Mouse (Mus musculus): ENCODE results near the gene Ankrd13d.

Ankrd13d gene

DNA sequence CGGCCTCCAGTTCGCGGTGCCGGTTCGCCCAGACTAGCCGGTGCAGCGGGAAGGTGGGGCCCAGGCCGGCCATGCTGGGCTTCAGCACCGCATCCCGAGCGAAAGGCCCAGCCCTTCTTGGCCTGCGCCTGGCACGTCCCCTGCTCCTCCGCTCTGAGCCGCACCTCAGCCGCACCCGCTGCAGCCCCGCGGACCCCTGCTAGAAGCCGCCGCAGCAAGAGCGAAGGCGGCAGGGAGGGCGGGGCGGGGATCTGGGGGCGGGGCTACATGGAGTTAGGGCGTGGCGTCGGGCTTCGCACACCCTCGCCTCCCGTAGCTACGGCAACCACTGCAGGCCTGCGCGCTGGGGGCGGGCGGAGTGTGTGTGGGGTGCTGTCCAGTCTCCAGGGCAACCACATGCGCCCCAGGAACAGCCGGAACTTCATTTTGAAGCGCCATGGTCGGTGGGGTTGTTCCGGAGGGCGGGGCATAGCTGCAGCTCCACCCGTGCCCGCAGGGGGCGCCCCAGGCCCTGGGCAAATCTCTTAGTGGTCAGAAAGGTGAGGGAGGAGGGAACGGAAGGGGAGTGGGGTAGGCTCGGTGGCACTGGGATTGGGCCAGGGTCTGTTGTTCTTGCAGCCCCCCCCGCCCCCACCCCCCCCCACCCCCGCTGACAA is at the start of gene Ankrd13d:
TSS of gene Ankrd13d (minus strand) at position 240 of the 656 bp plus-strand sequence.
- peak; percentile 48 for DNase-seq (ENCODE audit: low read depth)

DNA sequence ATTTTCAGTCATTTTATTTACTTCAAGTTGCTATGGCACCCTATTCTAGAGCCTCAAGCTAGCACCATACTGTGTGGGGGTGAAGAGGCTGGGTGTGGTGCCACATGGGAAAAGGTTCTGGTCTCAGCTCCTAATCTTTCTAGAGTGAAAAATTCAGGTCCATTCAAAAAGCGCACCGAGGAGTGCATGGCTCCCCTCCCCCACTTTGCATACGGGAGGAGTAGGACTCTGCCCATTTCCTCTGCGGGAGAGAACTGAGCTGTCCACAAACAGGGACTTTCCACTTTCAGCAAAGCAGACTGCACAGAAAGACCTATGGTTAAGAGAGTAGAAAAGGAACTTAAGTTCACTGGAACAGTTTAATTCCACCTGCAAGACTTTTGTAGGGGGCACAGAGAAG is 49.7 kb upstream of the Ankrd13d start:
- no peak for DNase-seq (ENCODE audit: low read depth)

DNA sequence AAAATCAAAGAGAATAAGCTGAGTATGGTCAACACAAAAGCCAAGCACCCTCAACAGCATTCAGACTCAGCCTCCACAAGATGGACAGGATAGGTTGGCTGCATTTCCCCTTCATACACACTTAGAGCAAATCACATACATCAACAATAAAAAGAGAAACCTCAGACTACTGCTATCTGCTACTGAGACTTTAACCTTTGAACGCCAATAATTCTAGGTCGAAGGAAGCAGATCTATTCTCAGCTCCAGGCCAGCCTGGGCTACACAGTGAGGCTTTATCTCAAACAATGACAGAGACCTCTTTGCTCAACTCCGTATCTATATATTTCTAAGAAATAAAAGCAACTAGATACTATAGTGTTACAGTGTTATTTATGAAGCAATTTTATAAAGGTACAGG is 48.3 kb upstream of the Ankrd13d start:
- DNase-seq (ENCODE audit: low read depth), result no peak

DNA sequence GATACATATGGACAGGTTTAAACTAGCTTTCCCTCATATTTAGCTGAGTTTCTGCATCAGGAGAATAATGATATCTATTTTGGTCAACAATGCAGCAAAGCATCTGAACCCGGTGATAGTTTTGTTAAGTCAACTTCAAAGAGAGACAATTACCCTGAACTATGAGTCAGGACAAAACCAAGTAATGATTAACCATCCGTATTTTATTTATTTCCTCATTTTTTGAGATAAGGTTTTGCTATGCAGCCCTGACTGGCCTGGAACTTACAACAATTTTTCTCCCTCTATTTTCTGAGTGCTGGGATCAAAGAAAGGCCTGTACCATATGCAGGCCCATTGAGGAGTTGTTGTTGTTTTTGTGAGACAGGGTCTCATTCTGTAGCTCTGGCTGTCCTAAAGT is 47.7 kb upstream of the Ankrd13d start:
- DNase-seq (ENCODE audit: low read depth), result no peak

DNA sequence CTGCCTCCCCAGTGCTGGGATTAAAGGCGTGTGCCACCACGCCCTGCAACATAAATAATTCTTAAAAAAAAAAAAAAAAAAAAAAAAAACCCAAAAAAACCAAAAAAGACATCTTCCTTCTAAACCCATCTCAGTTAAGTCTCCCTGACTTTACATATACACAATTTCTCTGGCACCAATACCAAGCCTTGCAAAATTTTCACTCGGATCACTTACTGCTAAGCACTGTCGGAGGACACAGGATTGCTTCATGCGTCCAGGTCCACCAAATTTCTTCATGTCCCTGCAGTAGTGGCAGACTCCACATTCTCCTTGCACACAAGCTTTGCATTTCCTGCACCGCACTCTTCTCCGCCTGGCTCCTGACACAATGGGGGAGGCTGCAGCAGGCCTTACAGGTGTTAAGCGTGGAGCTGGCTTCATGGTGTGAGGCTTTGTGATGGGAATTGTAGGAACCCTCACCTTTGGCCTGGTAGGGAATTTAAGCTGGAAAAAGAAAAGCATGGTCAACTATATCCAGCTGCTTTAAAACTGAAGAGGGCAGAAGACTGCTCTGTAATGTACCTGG is 45.9 kb upstream of the Ankrd13d start:
- DNase-seq (ENCODE audit: low read depth), result no peak

DNA sequence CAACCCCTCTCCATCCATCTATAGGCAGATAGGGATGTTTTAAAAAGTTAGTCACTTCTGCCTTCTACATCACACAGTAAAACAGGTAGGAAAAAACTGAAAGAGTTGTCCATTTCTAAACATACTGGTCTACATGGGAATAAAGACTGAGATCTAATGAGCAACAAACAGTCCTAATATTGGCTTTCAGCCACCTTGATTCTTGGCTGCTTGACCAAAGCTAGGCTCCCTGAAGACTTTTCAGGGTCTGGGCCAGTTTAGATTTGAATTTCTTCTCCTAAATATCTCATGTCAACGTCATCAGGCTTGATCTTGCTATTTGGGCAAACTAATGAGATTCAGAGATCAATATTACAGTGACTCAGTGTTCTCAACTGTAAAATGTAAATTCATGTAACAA is 43.9 kb upstream of the Ankrd13d start:
- no peak for DNase-seq (ENCODE audit: low read depth)

DNA sequence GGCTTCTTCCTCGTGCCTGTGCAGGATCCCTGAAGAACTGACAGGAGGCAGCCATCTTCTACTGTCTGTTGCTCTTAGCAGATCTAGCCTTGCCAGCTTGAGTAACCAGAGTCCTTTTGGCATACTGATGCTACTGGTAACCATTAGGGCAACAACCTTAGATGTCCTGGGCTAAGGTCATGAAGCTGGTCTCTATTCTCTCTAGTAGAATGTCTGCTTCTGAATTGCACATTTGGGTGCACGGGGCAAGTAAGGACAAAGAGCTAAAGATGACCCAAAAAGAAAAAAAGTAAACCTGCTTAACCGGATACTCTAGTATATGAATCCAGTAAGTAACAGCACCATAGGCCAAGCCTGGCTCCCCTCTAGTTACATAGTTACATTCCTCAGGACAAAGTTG is 43.2 kb upstream of the Ankrd13d start:
- DNase-seq (ENCODE audit: low read depth), result no peak

DNA sequence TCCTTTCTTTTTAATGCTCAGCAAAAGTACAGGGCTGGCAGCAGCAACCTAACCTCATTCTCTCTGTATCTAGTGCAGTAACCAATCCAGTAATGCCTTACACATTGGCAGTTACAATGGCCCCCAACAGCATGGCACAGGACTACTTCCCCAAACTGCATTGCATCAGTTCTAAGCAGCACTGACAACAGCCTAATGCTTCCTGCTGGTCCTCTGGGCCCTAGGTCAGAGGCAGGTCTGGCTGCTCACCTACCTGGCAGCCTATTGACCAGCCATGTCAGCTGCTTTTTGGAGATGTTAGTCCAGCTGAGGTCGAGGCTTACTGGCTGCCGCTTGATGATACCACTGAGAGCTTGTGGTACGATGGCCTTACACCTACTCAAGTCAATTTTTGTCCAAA is 39.2 kb upstream of the Ankrd13d start:
- DNase-seq (ENCODE audit: low read depth), result no peak

DNA sequence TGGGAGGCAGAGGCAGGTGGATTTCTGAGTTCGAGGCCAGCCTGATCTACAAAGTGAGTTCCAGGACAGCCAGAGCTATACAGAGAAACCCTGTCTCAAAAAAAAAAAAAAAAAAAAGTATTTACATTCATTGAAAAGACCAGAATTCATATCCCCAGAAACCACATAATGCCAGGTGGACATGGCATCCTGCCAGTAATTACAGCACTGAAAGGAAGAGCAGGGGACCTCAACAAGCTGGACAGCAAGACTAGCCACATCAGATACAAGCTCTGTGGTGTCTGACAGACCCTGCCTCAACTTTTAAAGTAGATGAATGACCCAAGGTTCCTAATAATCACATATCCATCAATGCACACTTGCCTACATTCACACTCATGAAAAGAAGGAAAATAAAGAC is 38.7 kb upstream of the Ankrd13d start:
- DNase-seq (ENCODE audit: low read depth), result no peak

DNA sequence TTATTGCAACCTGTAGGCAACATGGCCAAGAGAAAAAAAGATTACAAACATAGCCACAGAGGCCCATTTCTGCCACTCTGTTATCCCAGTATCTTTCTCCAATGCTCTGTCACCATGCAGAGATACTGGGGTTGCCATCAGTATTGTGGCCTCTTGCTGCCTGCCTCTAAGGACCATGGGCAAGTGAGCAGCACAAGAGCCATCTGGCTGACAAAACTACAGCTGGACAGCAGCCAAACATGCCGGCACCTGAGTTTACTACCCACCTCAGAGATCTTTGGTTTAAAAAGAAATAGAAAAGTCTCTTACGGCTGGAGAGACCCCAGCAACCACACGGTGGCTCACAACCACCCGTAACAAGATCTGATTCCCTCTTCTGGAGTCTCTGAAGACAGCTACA is 36.3 kb upstream of the Ankrd13d start:
- no peak for DNase-seq (ENCODE audit: low read depth)

DNA sequence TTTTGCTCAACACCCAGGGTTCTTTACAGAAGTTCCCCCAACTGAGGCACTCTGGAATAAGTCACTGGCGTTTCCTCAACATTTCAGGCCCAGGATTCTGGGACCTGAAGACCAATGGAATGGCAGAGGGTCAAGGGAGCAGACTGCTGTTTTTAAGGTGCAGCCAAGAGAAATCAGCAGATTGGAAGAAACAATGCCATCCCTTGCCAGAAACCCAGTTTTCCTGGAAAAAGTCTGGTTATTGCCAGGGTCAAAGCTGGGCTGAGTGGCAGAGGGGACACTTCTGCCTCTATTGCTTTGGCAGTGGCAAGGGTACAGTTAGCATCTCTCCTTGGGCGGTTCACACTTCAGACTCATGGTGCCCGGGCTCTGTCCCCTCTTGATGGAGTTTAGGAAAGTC is 34.2 kb upstream of the Ankrd13d start:
- no peak for DNase-seq (ENCODE audit: low read depth)

DNA sequence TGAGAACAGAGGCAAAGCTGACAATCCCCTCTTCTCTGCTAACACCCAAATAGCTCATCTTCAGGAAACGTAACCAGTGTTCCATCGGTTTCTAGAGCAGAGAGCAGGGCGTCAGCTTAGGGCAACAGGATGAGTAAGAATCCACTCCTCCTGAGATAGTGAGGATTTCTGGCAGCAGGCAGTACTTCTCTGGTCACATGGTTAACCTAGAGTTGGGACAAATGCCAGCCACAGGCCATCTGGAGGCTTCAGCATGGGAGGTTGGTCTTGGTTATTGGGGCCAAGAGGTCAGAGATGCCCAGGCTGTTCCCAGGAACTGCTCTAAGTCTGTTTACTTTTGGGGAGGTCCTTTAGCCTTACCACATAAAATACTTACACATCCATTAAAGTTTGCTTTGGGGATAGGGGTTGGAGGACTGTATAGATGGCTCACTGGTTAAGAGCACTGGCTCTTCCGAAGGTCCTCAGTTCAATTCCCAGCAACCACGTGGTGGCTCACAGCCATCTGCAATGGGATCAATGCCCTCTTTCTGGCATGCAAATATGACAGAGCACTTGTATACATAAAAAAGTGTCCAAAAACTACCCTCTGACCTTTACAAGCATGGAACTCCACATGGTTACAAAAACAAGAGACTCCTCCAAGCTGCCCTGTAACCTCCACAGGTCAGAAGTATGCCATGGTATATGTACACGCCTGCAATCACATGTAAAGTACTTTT is 32.4 kb upstream of the Ankrd13d start:
- peak; percentile 33 for DNase-seq (ENCODE audit: low read depth)

DNA sequence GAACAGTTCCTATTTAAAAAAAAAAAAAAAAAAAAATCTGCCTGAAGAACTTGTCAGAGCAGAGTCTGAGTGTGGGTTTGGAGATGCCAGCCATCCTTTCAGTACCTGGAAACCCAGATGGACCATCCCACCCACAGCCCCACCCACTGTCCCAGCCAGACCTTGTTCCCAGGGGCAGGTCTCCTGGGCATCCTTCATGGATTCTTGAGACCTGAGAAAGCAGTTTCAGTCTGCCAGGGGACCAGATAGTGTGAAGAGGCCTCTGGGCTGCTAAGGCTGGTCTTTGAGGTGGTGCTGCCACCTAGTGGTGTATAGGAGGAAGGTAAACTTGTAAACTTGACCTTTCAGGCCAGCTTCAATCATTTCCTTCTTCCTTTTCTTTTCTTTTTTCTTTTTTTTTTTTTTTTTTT is 26.8 kb upstream of the Ankrd13d start:
- peak; percentile 56 for DNase-seq (ENCODE audit: low read depth)

DNA sequence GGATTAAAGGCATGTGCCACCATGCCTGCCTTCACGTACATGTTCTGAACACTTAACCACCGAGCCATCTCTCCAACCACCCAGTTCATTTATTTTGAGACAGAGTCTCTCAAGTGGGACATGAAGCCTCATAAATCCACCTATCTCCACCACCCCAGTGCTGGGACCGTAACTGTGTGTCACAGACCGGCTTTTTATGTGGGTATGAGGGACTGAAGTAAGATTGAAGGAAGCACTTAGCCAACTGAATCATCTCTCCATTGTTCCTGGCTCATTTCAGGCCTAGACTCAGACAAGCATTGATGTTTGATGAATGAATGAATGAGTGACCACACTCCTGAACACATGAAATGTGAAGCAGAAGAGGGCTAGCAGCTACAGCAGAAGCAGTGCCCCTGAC is 26.4 kb upstream of the Ankrd13d start:
- no peak for DNase-seq (ENCODE audit: low read depth)

DNA sequence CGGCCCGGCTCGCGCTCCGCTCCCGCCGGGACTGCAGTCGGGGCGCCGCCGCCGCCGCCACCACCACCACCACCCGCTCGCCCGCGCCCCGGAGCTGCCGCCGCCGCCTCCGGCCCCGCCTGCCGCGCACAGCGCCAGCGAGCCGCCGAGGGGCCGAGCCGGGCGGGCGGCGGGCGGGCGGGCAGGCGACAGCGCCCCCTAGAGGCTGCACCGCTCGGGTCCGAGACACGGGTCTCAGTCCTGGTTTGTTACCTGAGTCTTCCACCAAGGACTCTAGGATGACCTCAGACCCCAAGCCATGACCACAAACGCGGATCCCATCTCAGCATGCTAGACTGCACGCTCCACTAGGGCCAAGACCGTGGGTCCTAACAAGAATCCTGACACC is 23.2 kb upstream of the Ankrd13d start, which contains the start of gene Grk2:
TSS of gene Grk2 (minus strand) at position 33 of the 388 bp plus-strand sequence.
- DNase-seq (ENCODE audit: low read depth), result no peak

DNA sequence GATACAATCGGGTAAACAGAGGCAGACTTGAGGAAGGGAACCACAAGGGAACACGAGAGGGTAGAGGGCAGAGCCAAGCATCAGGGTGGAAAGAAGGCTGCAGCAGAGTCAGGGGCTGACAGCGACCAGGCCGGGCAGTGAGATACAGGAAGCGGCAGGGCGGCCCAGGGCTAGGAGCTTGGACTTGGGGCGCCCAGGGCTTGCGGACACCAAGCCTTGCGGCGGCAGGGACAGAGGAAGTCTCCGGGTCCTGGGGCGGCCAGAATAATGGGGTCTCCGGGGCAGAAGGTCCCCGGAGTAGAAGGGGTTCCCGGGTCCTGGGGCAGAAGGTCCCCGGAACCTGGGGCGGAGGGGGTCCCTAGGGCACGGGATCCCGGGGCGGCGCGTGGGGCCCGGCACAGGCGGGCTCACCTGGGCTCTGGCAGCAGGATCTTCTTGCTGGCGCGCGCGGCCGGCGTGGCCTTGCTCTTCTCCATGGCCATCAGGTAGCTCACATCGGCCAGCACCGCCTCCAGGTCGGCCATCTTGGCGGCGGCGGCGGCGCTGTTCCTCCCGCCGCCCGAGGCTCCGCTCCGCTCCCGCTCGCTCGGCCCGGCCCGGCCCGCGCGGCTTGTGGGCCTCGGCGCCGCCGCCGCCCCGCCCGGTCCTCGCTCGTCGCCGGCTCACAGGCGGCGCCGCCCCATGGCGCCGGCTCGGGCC is 22.7 kb upstream of the Ankrd13d start:
- DNase-seq (ENCODE audit: low read depth), result no peak

DNA sequence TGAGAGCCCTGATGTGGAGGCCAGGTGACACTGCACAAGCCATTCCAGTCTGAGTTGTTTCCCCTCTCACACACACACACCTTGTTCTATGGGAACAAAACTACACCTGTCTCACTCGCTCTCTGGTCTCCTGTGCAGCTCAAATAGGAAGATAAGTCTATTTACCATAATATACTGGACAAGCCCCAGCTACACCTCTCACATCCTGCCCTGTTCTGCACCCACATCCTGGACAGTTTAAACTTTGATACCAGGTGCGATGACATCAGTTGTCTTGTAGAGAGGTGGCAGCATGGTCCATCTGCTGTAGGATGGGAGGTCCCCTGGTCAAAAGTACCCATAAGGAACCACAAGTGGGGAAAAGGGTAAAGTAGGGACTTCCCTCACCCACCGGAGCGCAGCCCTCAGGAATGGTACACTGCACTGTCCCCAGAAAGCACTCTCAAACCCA is 22.0 kb upstream of the Ankrd13d start:
- no peak for DNase-seq (ENCODE audit: low read depth)

DNA sequence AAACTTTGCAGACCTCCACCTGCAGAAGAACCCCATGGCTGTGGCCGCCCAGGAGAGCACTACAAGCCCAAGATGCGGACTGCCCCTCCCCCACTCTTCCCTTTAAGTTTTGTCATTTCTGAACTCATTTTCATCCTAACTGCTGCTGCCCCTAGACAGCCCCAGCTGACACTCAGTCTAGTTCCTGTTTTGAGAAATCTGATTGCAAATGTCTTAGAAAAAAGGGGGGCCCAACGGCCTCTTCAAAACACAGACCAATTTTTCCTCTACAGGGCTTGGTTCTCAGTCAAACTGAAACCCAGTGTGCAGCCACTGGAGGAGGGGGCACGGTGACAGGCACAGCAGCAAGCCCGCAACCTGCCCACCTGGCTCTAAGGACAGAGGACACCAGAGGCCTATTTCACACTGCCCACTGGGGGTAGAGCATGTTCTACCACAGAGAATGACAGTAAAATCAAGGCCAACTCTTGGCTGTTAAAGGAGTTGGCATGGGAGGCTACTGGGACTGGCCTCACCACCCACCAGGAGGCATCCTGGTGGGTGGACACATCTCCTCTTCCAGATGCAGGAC is 21.4 kb upstream of the Ankrd13d start:
- no peak for DNase-seq (ENCODE audit: low read depth)

DNA sequence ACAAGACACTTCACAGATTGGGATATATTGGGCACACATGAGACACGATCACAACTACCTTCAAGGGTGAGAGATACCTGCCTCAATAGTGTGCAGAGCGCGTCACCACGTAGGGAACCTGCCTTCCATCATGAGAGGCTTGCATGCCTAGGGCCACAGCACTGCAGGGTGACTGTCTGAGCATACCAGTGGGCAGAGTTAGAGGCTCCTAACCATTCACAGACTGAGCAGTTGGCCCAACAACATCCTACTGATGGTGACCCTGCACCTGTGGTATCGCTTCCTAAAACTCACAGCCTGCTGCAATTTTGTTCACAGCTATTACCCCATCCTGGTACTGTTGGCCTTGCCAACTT is 20.7 kb upstream of the Ankrd13d start:
- no peak for DNase-seq (ENCODE audit: low read depth)

DNA sequence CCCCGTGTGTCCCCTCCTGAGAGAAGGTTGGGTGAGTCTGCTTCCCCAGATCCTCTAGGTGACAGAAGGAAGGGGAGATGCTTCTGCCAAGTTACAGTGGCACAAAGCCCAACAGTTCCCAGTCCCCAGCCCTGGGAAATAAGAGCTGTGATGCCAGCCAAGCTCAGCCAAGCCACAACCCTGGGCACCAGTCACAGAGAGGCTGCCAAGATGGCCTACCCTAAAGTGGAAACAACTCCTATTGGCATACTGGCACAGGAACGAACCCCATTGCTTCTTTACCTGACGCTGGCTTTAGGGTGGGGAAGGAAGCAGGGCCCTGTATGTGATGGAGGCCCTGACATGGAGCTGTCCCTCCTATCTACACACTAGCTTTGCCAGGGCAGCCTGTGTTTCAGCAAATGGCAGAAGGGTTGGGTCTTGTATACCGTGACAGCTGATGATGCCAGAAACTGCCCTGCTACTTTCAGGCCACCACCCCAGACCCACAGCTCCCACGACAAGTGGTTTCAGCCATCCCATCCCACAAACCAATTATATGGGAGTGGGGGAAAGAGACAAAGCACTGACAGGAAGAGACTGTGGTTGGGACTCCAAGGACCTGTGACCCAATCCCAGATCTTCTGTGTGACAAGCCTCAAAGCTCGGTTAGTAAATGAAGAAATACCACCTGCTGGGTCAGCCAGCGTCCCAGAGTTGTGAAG is 20.2 kb upstream of the Ankrd13d start:
- DNase-seq (ENCODE audit: low read depth), result peak; percentile 49

DNA sequence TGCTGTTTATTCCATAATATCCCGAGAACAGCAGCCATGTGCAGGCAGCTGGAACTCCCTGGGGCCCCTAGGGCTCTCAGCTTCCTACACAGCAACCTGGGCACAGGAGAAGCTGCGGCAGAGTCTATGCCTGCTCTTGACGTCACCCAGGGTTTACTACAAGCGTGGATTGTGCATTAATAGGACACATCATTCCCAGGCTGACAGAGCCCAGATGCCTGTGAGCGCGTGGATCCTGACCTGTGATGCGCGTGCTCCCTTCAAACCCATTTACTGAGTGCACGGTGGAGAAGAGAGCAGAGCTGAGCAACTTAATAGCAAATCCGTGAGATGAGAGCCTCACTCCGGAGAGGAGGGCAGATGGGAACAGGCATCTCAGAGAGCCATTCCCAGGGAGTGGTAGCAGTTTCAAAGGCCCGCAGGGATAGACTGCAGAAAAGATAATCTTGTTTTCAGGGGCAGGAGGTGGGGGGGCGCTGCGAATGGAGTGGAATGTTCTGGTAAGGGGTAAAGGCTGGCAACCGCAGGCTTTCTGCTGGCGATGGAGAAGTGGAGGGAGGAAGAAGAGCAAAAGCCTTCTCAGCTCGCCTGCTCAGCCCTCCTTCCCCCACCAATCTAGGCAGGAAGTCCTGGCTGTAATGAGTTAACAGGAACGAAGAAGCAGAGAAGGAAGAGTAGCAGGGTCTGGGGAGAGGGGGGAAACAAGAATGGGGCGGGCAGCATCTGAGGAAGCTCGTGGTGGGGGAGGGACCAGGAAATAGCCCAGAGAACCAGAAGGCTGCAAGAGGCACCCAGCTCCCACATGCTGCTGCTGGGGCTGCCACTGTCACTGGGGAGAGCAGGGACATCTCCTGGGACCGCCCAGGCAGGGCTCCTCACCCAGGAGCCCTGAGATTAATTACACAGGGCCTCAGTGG is 19.1 kb upstream of the Ankrd13d start:
- DNase-seq (ENCODE audit: low read depth), result no peak
